Mouse (Mus musculus): ENCODE measurements around the gene Chga. TPM values are rescaled to one million over a fixed set of nuclear protein-coding genes. Genes with fewer than 3 reads are reported as not detected.

The Chga gene
- total RNA-seq (2021): 100 to 1,000 TPM; 151 to 236 TPM
- long read RNA-seq, experiment 1, transcript Chga-201 (8 exons, 1,883 nt): major isoform, 116 of 155 reads
- long read RNA-seq, experiment 1, partial matches to known transcripts: 22 of 155 reads
- long read RNA-seq, experiment 1, other reads (novel, unspliced or antisense): 17 of 155 reads
- long read RNA-seq, experiment 2, transcript Chga-201 (8 exons, 1,883 nt): major isoform, 177 of 235 reads
- long read RNA-seq, experiment 2, partial matches to known transcripts: 47 of 235 reads
- long read RNA-seq, experiment 2, other reads (novel, unspliced or antisense): 11 of 235 reads

- peak; percentile 85 to 87 for DNase-seq (ENCODE audit: low spot score in 2 of 2)
Observed at GRCm38 (mm10) chr12:102554721-102555516, at the start of gene Chga. TSS of gene Chga (plus strand) at chr12:102554969.

GRCm38 (mm10) chr12:102505131-102505713, 49.5 kb upstream of the Chga start:
- DNase-seq (ENCODE audit: low spot score in 2 of 2): no peak

GRCm38 (mm10) chr12:102505949-102506348, 48.8 kb upstream of the Chga start:
- DNase-seq (ENCODE audit: low spot score in 2 of 2): no peak

GRCm38 (mm10) chr12:102511363-102511762, 43.4 kb upstream of the Chga start:
- no peak for DNase-seq (ENCODE audit: low spot score in 2 of 2)

GRCm38 (mm10) chr12:102514151-102514550, 40.6 kb upstream of the Chga start:
- no peak for DNase-seq (ENCODE audit: low spot score in 2 of 2)

GRCm38 (mm10) chr12:102514751-102515150, 40.0 kb upstream of the Chga start:
- no peak for DNase-seq (ENCODE audit: low spot score in 2 of 2)

GRCm38 (mm10) chr12:102516151-102516550, 38.6 kb upstream of the Chga start:
- no peak for DNase-seq (ENCODE audit: low spot score in 2 of 2)

- no peak for DNase-seq (ENCODE audit: low spot score in 2 of 2)
Observed at GRCm38 (mm10) chr12:102517647-102518046, 37.1 kb upstream of the Chga start.

- DNase-seq (ENCODE audit: low spot score in 2 of 2): no peak
Observed at GRCm38 (mm10) chr12:102519929-102520720, 34.6 kb upstream of the Chga start.

- DNase-seq (ENCODE audit: low spot score in 2 of 2): no peak
Observed at GRCm38 (mm10) chr12:102521777-102522319, 32.9 kb upstream of the Chga start.

GRCm38 (mm10) chr12:102524216-102524615, 30.6 kb upstream of the Chga start:
- no peak for DNase-seq (ENCODE audit: low spot score in 2 of 2)

GRCm38 (mm10) chr12:102524760-102525159, 30.0 kb upstream of the Chga start:
- DNase-seq (ENCODE audit: low spot score in 2 of 2): no peak

GRCm38 (mm10) chr12:102527989-102528388, 26.8 kb upstream of the Chga start:
- no peak for DNase-seq (ENCODE audit: low spot score in 2 of 2)

- DNase-seq (ENCODE audit: low spot score in 2 of 2): no peak
Observed at GRCm38 (mm10) chr12:102535796-102536195, 19.0 kb upstream of the Chga start.

- no peak for DNase-seq (ENCODE audit: low spot score in 2 of 2)
Observed at GRCm38 (mm10) chr12:102540278-102540677, 14.5 kb upstream of the Chga start.

GRCm38 (mm10) chr12:102541168-102541567, 13.6 kb upstream of the Chga start:
- DNase-seq (ENCODE audit: low spot score in 2 of 2): no peak

GRCm38 (mm10) chr12:102545122-102545521, 9.6 kb upstream of the Chga start:
- DNase-seq (ENCODE audit: low spot score in 2 of 2): no peak

GRCm38 (mm10) chr12:102550529-102550928, 4.2 kb upstream of the Chga start:
- DNase-seq (ENCODE audit: low spot score in 2 of 2): no peak

- DNase-seq (ENCODE audit: low spot score in 2 of 2): no peak
Observed at GRCm38 (mm10) chr12:102551186-102551585, 3.6 kb upstream of the Chga start.

GRCm38 (mm10) chr12:102552001-102552400, 2.8 kb upstream of the Chga start:
- no peak for DNase-seq (ENCODE audit: low spot score in 2 of 2)

- peak; percentile 26 to 33 for DNase-seq (ENCODE audit: low spot score in 2 of 2)
Observed at GRCm38 (mm10) chr12:102553705-102554275, 979 bp upstream of the Chga start.
